Mouse (Mus musculus) MEL (cell line): ENCODE measurements around the gene Chrna9.

Experiments used
- CHD1 ChIP-seq: IDR thresholded peaks from 2 replicates; pipeline ENCODE4 v1.6.1; 2012; ENCODE audit warnings: low read depth, mild to moderate bottlenecking, inconsistent platforms, low read length, improper control_type of control experiment
- CTCF ChIP-seq, 3 experiments: IDR thresholded peaks in 2 of 3; conservative IDR thresholded peaks in 1 of 3; 2 replicates each; pipeline ENCODE4 v1.5.1; 2011 to 2012; ENCODE audit warnings: low read length in 3 of 3, low read depth in 2 of 3, mild to moderate bottlenecking in 2 of 3, improper control_type of control experiment in 1 of 3, inconsistent platforms in 1 of 3, mixed read lengths in 1 of 3, moderate library complexity in 1 of 3; ENCODE audit not compliant: control insufficient read depth in 1 of 3, insufficient read depth in 1 of 3, poor library complexity in 1 of 3, severe bottlenecking in 1 of 3
- POLR2AphosphoS2 ChIP-seq: IDR thresholded peaks from 2 replicates; pipeline ENCODE4 v1.6.1; 2011; ENCODE audit warnings: low read length, improper control_type of control experiment
- POLR2AphosphoS5 ChIP-seq: IDR thresholded peaks from 2 replicates; pipeline ENCODE4 v1.6.1; 2012; ENCODE audit warnings: low read depth, borderline replicate concordance, mild to moderate bottlenecking, inconsistent platforms, low read length, moderate library complexity, mixed read lengths
- ZC3H11A ChIP-seq: IDR thresholded peaks from 2 replicates; pipeline ENCODE4 v1.6.1; 2012; ENCODE audit warnings: low read depth, mild to moderate bottlenecking, inconsistent platforms, low read length, improper control_type of control experiment

GRCm38 (mm10) chr5:65900862-65901265 lies 33.9 kb upstream of the Chrna9 start:
- peak in 1 of 3 experiments; percentile 38; a peak in 2 of 6 replicates for TF ChIP-seq CTCF (IDR thresholded peaks at IDR 0.05 in 2 of 3, conservative IDR thresholded peaks at IDR 0.05 in 1 of 3; ENCODE audit: control insufficient read depth in 1 of 3, insufficient read depth in 1 of 3, low read depth in 2 of 3, low read length in 3 of 3, poor library complexity in 1 of 3, severe bottlenecking in 1 of 3)
- peak; percentile 58; the same call in 1 of the 2 replicates for TF ChIP-seq POLR2AphosphoS5
- TF ChIP-seq CHD1, result no peak; the same call in 1 of the 2 replicates
- TF ChIP-seq POLR2AphosphoS2, result peak; percentile 69; the same call in 1 of the 2 replicates
- TF ChIP-seq ZC3H11A, result no peak
